Mouse (Mus musculus) heart, adult 2 months (tissue): ENCODE measurements around the gene Plau. TPM values are rescaled to one million over a fixed set of nuclear protein-coding genes. Genes with fewer than 3 reads are reported as not detected.

Experiments
- DNase-seq, 2 experiments: peaks; one replicate each; pipeline ENCODE4 v3.0.0; 2021
- H3K27ac ChIP-seq: fragments of 200-600 bp; 2 replicates; pipeline ENCODE4 v1.8.1; 2022
- H3K27me3 ChIP-seq: fragments of 200-500 bp; 2 replicates; pipeline ENCODE4 v1.6.1; 2012; ENCODE audit warnings: mild to moderate bottlenecking, low read length, inconsistent platforms, mixed read lengths; ENCODE audit not compliant: control insufficient read depth, insufficient read depth
- H3K36me3 ChIP-seq: fragments of 200-500 bp; 2 replicates; pipeline ENCODE4 v1.6.1; 2012; ENCODE audit warnings: low read length, inconsistent platforms; ENCODE audit not compliant: control insufficient read depth, insufficient read depth
- H3K4me1 ChIP-seq: fragments of 200-500 bp; 2 replicates; pipeline ENCODE4 v1.6.1; 2011; ENCODE audit warnings: low read length; ENCODE audit not compliant: control insufficient read depth, insufficient read depth
- H3K4me3 ChIP-seq: fragments of 200-600 bp; 2 replicates; pipeline ENCODE4 v1.8.1; 2022
- H3K79me2 ChIP-seq: fragments of 200-500 bp; replicated peaks from 2 replicates; pipeline ENCODE4 v1.6.1; 2012; ENCODE audit warnings: mild to moderate bottlenecking, inconsistent platforms, low read length, moderate library complexity, mixed read lengths; ENCODE audit not compliant: control insufficient read depth, insufficient read depth
- H3K9ac ChIP-seq: fragments of 200-500 bp; 2 replicates; pipeline ENCODE4 v1.6.1; 2012; ENCODE audit warnings: low read depth, mild to moderate bottlenecking, control low read depth, inconsistent platforms, low read length, mixed read lengths
- CTCF ChIP-seq: fragments of 200-600 bp; IDR thresholded peaks from 2 replicates; pipeline ENCODE4 v1.8.1; 2022; ENCODE audit warnings: antibody characterized with exemption, mild to moderate bottlenecking, moderate library complexity
- EP300 ChIP-seq: fragments of 200-500 bp; IDR thresholded peaks from 2 replicates; pipeline ENCODE4 v1.6.1; 2011; ENCODE audit warnings: low read depth, low read length, control low read depth; ENCODE audit not compliant: insufficient read depth
- POLR2A ChIP-seq: fragments of 200-500 bp; IDR thresholded peaks from 2 replicates; pipeline ENCODE4 v1.6.1; 2011; ENCODE audit warnings: mild to moderate bottlenecking, low read depth, low read length, control low read depth; ENCODE audit not compliant: insufficient read depth
- WGBS: fragments of 180-500 bp; shearing (Covaris S2); methylation state at CpG from one replicate; pipeline ENCODE4 v1.1.7; 2018; 5-methylcytosine and 5-hydroxymethylcytosine counted together
- intact Hi-C: fragments of 180-260 bp; cut with DNase I; formaldehyde crosslinking; loops from one replicate; pipeline ENCODE4 v1.15.1; 2025
- polyA plus RNA-seq: library from polyadenylated mRNA; depleted of rRNA; stranded (reverse); fragments of >200 nt; gene quantifications from 2 replicates; pipeline ENCODE4 v1.2.3, GENCODE M21; 2012
- total RNA-seq, 2 experiments: library from RNA; stranded (reverse); gene quantifications; 2 replicates each; pipeline ENCODE4 v1.2.3; 2021

The Plau gene
- total and polyA plus RNA-seq, 3 experiments: 1.8 to 6.2 (median 3.4) TPM

- no peaks in the 10 kb centered on the region for H3K36me3 ChIP-seq
- H3K79me2 ChIP-seq: no peaks in the 10 kb centered on the region
- no peak overlapping the region for H3K4me3 ChIP-seq
- intact Hi-C loops: no loop called here
- TF ChIP-seq POLR2A: no peak
- TF ChIP-seq EP300: no peak
- TF ChIP-seq CTCF: no peak
- DNase-seq: no peak
- H3K27me3 ChIP-seq: no peaks in the 10 kb centered on the region
- peak overlapping the region; percentile 63 for H3K27ac ChIP-seq
- peaks cover 5% of the 10 kb centered on the region for H3K4me1 ChIP-seq
- H3K9ac ChIP-seq: no peak overlapping the region
- WGBS: 91% methylated on average over 10 of the region's 10 CpGs
These were observed 8.5 kb downstream of the Plau start for GRCm38 (mm10) chr14:20844671-20845576.

- no peaks in the 10 kb centered on the region for H3K79me2 ChIP-seq
- H3K9ac ChIP-seq: no peak overlapping the region
- no peaks in the 10 kb centered on the region for H3K27me3 ChIP-seq
- H3K4me3 ChIP-seq: no peak overlapping the region
- TF ChIP-seq CTCF: no peak
- no peak for TF ChIP-seq POLR2A
- TF ChIP-seq EP300: no peak
- WGBS: 54% methylated on average over 9 of the region's 9 CpGs
- intact Hi-C loops: no loop called here
- peak overlapping the region; percentile 63 for H3K27ac ChIP-seq
- no peaks in the 10 kb centered on the region for H3K36me3 ChIP-seq
- peaks cover 5% of the 10 kb centered on the region for H3K4me1 ChIP-seq
- peak in 1 of 2 experiments; percentile 68 for DNase-seq
These were observed 9.2 kb downstream of the Plau start for GRCm38 (mm10) chr14:20845577-20846088.

GRCm38 (mm10) chr14:20846214-20846613, 9.8 kb downstream of the Plau start:
- H3K79me2 ChIP-seq: no peaks in the 10 kb centered on the region
- no peak for DNase-seq
- H3K27ac ChIP-seq: peak overlapping the region; percentile 63
- H3K36me3 ChIP-seq: no peaks in the 10 kb centered on the region
- no peaks in the 10 kb centered on the region for H3K27me3 ChIP-seq
- H3K9ac ChIP-seq: no peak overlapping the region
- H3K4me3 ChIP-seq: no peak overlapping the region
- WGBS: 57% methylated on average over 7 of the region's 7 CpGs
- peaks cover 5% of the 10 kb centered on the region for H3K4me1 ChIP-seq
- intact Hi-C loops: no loop called here
- TF ChIP-seq EP300: peak; percentile 67; the same call in 1 of the 2 replicates
- TF ChIP-seq CTCF: no peak
- TF ChIP-seq POLR2A: no peak

DNA sequence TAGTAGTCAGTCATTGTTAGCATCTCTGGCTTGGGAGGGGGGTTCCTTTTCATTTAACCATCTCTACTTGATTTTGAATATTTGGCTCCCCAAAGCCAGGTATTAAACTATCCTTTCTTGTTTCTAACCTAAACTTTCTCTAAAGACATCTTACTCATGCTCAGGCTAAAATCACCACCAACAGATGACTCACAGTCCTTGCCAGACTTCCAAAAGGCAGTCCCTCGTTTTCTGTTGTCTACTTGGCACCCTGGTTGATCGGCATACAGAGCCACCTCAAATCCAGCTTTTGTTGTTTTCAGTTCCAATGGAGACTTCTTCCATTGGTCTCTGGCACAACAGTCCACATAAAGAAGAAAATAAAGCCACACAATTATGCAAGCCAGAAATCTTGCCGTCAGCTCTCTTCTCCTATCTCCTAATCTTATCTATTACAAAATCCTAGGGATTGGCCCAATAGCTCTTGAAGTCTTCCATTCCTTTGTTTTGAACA, 11.2 kb downstream of the Plau start:
- H3K27me3 ChIP-seq: no peaks in the 10 kb centered on the region
- no peak for DNase-seq
- no peaks in the 10 kb centered on the region for H3K36me3 ChIP-seq
- H3K27ac ChIP-seq: no peak overlapping the region
- TF ChIP-seq POLR2A (no peak), EP300 (no peak), CTCF (no peak)
- intact Hi-C loops: no loop called here
- H3K9ac ChIP-seq: no peak overlapping the region
- no peak overlapping the region for H3K4me3 ChIP-seq
- no peaks in the 10 kb centered on the region for H3K79me2 ChIP-seq
- peaks cover 5% of the 10 kb centered on the region for H3K4me1 ChIP-seq
- 79% methylated on average over 3 of the region's 3 CpGs for WGBS

DNA sequence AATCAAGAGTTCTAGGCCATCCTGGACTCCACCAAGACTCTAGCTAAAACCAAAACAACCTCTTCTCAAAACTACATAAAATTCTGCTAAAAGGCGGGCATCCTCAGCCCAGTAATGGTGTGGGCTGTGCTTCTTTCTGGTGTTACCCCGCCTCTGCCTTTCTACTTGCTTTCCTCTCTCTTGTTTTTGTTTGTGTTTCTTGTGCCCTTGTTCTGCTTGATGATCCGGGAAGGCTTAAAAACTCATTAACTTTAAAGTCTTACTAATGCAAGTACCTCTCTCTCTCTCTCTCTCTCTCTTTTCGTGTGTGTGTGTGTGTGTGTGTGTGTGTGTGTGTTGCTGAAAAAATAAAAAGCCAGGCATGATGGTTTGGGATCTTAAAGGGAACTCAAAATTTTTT, 13.3 kb downstream of the Plau start:
- WGBS: 79% methylated on average over 4 of the region's 4 CpGs
- no peak overlapping the region for H3K27ac ChIP-seq
- intact Hi-C loops: no loop called here
- H3K79me2 ChIP-seq: no peaks in the 10 kb centered on the region
- no peak overlapping the region for H3K9ac ChIP-seq
- H3K27me3 ChIP-seq: no peaks in the 10 kb centered on the region
- H3K4me1 ChIP-seq: peaks cover 5% of the 10 kb centered on the region
- H3K4me3 ChIP-seq: no peak overlapping the region
- TF ChIP-seq EP300 (no peak), POLR2A (no peak), CTCF (no peak)
- DNase-seq: no peak
- no peaks in the 10 kb centered on the region for H3K36me3 ChIP-seq

GRCm38 (mm10) chr14:20850498-20850897, 14.0 kb downstream of the Plau start:
- DNase-seq: no peak

More at GRCm38 (mm10) chr14:20850498-20850897, 14.0 kb downstream of the Plau start:
- no peaks in the 10 kb centered on the region for H3K79me2 ChIP-seq
- 71% methylated on average over 2 of the region's 2 CpGs for WGBS
- no peak overlapping the region for H3K4me3 ChIP-seq
- H3K9ac ChIP-seq: no peak overlapping the region
- no peaks in the 10 kb centered on the region for H3K27me3 ChIP-seq
- TF ChIP-seq CTCF (no peak), EP300 (no peak), POLR2A (no peak)
- no peaks in the 10 kb centered on the region for H3K36me3 ChIP-seq
- no peak overlapping the region for H3K27ac ChIP-seq
- H3K4me1 ChIP-seq: peaks cover 3% of the 10 kb centered on the region
- intact Hi-C loops: no loop called here
